Mouse (Mus musculus): ENCODE measurements around the gene Nav2. TPM values are rescaled to one million over a fixed set of nuclear protein-coding genes. Genes with fewer than 3 reads are reported as not detected.
A peak's percentile ranks its signal among the peaks of the same experiment; 100 is the strongest.

Gene Nav2
- polyA plus RNA-seq, 1 experiment, result 32.5 TPM

DNA sequence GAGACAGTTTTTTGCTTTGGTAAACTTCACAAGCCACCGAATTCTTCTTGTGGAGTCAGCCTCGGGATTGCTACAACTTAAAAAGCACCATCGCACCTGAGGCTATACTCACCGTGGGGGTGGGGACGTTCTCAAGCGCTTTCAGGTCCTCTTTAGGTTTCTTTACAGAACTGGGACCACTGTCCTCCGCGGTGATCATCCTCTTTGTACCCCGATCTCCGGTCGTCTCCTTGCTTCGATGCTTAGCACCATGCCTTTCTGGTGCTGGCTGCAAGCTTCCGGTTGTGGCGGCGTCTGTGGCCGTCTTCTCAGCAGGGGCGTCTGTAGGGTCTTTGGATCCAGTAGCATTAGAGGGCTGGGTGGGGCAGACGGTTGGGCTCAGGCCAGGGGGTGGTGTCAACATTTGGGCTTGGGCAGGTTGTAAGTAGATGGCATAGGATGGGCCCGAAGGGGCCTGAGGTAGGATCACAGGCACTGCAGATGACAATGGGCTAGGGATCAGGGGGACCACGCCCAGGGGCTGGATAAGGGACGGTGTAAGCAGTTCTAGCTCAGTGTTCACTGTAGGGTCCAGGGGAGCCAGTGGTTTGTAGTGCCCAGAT, 37.8 kb upstream of the Nav2 start:
- 91% methylated on average over 21 of the region's 21 CpGs for WGBS
- TF ChIP-seq POLR2A (IDR thresholded peaks at IDR 0.05; ENCODE audit: borderline replicate concordance, insufficient read depth, low read length) (no peak), CTCF (IDR thresholded peaks at IDR 0.05; ENCODE audit: borderline replicate concordance, insufficient read depth, low read depth, low read length) (no peak)

DNA sequence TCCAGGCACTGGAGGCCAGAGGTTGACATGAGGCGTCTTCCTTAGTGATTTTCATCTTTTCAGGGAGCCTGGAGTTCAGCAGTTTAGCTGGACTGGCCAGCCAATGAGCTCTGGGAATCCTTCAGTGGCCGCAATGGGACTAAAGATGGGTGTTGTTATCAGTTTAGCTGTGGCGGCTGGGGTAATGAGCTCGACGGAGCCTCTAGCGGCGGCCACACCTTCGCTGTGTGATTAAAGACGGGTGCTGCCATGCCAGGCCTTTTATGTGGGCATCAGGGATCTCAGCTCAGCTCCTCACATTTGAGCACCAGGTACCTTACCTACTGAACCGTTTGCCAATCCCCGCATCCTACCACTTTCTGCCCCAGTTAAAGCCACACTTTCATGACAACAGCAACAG, 37.2 kb upstream of the Nav2 start:
- no peaks in the 10 kb centered on the region for H3K4me1 ChIP-seq (ENCODE audit: control insufficient read depth, insufficient read depth, low read length)
- TF ChIP-seq CTCF (IDR thresholded peaks at IDR 0.05; ENCODE audit: borderline replicate concordance, insufficient read depth, low read depth, low read length) (no peak), POLR2A (IDR thresholded peaks at IDR 0.05; ENCODE audit: borderline replicate concordance, insufficient read depth, low read length) (no peak)
- WGBS, result 92% methylated on average over 11 of the region's 11 CpGs

More for the DNA sequence above, 37.8 kb upstream of the Nav2 start:
- Histone ChIP-seq H3K4me3 (replicated peaks; ENCODE audit: insufficient read depth, low read depth, low read length) (no peak overlapping the region), H3K27me3 (ENCODE audit: control insufficient read depth, insufficient read depth, low read length) (no peaks in the 10 kb centered on the region), H3K27ac (ENCODE audit: insufficient read depth, low read length) (no peak overlapping the region), H3K4me1 (ENCODE audit: control insufficient read depth, insufficient read depth, low read length) (no peaks in the 10 kb centered on the region)
- DNase-seq, result no peak

DNA sequence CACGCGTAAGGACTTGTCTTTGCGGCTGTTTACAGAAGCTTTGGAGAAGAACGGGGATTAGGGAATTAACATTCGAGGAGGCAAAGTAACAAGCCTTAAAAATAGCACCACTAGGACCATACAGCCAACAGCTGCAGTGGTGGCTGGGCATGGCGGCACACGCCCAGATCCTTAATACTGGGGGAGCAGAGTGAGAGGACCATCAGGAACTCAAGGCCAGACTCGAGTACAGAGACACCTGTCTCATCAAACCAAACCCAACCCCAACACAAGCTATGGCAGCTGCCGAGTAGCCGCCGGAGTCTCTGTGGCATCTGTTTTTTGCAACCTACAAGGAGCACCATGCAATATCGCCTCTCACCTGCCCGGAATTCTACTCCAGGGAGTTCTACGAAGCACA, 33.4 kb upstream of the Nav2 start:
- DNase-seq, result no peak
- WGBS, result 89% methylated on average over 14 of the region's 14 CpGs
- no peaks in the 10 kb centered on the region for H3K27me3 ChIP-seq (ENCODE audit: control insufficient read depth, insufficient read depth, low read length)

More for the DNA sequence above, 37.2 kb upstream of the Nav2 start:
- Histone ChIP-seq H3K27me3 (ENCODE audit: control insufficient read depth, insufficient read depth, low read length) (no peaks in the 10 kb centered on the region), H3K27ac (ENCODE audit: insufficient read depth, low read length) (no peak overlapping the region), H3K4me3 (replicated peaks; ENCODE audit: insufficient read depth, low read depth, low read length) (no peak overlapping the region)
- no peak for DNase-seq

DNA sequence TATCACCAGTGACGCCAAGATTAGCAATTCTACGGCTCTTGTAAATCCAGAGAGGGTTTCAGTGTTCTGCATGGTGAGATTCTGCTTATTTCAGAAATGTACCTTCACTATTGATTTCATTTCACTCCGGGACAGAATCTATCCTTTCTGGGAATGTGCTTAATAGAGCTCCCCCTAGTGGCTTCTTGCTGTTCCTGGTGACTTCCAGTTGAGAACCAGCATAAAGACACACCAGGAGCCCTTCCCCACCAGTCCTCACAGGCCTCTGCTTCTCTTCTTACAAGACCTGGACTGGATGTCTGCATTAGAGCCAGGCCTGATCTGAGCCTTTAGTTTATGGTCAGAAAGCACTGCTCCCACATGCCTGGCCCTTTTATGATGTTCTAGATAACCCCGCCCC, 32.0 kb upstream of the Nav2 start:
- 67% methylated on average over 4 of the region's 4 CpGs for WGBS
- H3K27me3 ChIP-seq (ENCODE audit: control insufficient read depth, insufficient read depth, low read length), result no peaks in the 10 kb centered on the region; the same call in 1 of the 2 replicates
- H3K4me3 ChIP-seq (replicated peaks; ENCODE audit: insufficient read depth, low read depth, low read length), result no peak overlapping the region
- peak in 1 of 2 experiments; percentile 59 for DNase-seq
- no peak for TF ChIP-seq POLR2A (IDR thresholded peaks at IDR 0.05; ENCODE audit: borderline replicate concordance, insufficient read depth, low read length)
- peak; percentile 57 for TF ChIP-seq CTCF (IDR thresholded peaks at IDR 0.05; ENCODE audit: borderline replicate concordance, insufficient read depth, low read depth, low read length)
- H3K4me1 ChIP-seq (ENCODE audit: control insufficient read depth, insufficient read depth, low read length), result no peaks in the 10 kb centered on the region
- H3K27ac ChIP-seq (ENCODE audit: insufficient read depth, low read length), result no peak overlapping the region

More for the DNA sequence above, 33.4 kb upstream of the Nav2 start:
- Histone ChIP-seq H3K4me3 (replicated peaks; ENCODE audit: insufficient read depth, low read depth, low read length) (no peak overlapping the region), H3K27ac (ENCODE audit: insufficient read depth, low read length) (no peak overlapping the region), H3K4me1 (ENCODE audit: control insufficient read depth, insufficient read depth, low read length) (no peaks in the 10 kb centered on the region)
- TF ChIP-seq CTCF (IDR thresholded peaks at IDR 0.05; ENCODE audit: borderline replicate concordance, insufficient read depth, low read depth, low read length) (no peak), POLR2A (IDR thresholded peaks at IDR 0.05; ENCODE audit: borderline replicate concordance, insufficient read depth, low read length) (no peak)

DNA sequence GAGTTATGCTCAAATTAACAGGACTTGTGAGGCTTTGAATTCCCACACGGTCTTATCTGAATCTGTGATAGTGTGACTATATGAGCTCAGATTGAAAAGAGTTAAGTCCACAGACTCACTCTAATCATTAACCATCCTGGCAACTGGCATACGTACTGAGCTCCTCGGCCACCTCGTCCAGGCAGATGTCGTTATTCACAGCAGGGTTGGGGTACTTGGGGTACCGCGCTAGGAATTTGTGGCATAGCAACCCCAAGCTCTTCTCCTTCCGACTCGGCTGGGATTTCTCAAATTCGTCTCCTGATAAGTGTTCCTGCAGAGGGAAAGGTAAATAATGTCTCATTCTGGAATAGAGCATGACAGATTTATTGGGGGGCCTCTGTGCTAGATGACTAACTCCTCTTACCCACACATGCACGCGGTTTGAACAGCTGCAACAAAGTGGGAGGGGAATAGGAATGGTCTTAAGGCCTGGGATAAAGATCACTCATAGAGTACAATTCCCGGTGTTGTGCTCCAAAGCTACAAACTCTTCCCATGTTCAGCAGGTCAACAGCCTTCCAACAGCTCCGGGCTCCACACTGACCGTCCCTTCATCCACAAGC, 30.6 kb upstream of the Nav2 start:
- 80% methylated on average over 15 of the region's 15 CpGs for WGBS
- Histone ChIP-seq H3K27ac (ENCODE audit: insufficient read depth, low read length) (no peak overlapping the region), H3K4me3 (replicated peaks; ENCODE audit: insufficient read depth, low read depth, low read length) (no peak overlapping the region), H3K27me3 (ENCODE audit: control insufficient read depth, insufficient read depth, low read length) (peaks cover 1% of the 10 kb centered on the region; the same call in 1 of the 2 replicates), H3K4me1 (ENCODE audit: control insufficient read depth, insufficient read depth, low read length) (peaks cover 3% of the 10 kb centered on the region; the same call in 1 of the 2 replicates)
- no peak for DNase-seq
- TF ChIP-seq POLR2A (IDR thresholded peaks at IDR 0.05; ENCODE audit: borderline replicate concordance, insufficient read depth, low read length) (no peak), CTCF (IDR thresholded peaks at IDR 0.05; ENCODE audit: borderline replicate concordance, insufficient read depth, low read depth, low read length) (no peak)

DNA sequence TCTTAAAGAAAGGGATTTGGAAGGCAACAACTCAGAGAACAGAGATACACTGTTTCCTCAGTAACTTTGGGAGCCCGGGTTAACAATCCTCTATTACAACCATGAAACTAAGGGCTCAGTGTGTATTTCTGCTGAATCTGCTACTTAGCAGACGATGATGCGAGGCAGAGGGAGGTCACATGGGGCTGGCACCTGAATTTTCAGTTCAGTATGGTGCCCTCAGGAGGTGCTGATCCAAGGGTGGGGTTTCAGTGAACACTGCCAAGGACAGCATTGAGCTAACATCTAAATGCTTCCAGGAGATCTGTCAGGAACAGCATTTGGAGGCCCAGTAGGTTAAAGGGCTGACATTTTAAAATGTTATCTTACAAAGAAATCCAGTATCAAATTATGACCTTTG, 28.9 kb upstream of the Nav2 start:
- peaks cover 1% of the 10 kb centered on the region; the same call in 1 of the 2 replicates for H3K27me3 ChIP-seq (ENCODE audit: control insufficient read depth, insufficient read depth, low read length)
- H3K4me1 ChIP-seq (ENCODE audit: control insufficient read depth, insufficient read depth, low read length), result peaks cover 3% of the 10 kb centered on the region; the same call in 1 of the 2 replicates
- TF ChIP-seq POLR2A (IDR thresholded peaks at IDR 0.05; ENCODE audit: borderline replicate concordance, insufficient read depth, low read length) (no peak), CTCF (IDR thresholded peaks at IDR 0.05; ENCODE audit: borderline replicate concordance, insufficient read depth, low read depth, low read length) (no peak)
- no peak overlapping the region for H3K4me3 ChIP-seq (replicated peaks; ENCODE audit: insufficient read depth, low read depth, low read length)
- 75% methylated on average over 3 of the region's 3 CpGs for WGBS
- DNase-seq, result no peak
- no peak overlapping the region for H3K27ac ChIP-seq (ENCODE audit: insufficient read depth, low read length)

DNA sequence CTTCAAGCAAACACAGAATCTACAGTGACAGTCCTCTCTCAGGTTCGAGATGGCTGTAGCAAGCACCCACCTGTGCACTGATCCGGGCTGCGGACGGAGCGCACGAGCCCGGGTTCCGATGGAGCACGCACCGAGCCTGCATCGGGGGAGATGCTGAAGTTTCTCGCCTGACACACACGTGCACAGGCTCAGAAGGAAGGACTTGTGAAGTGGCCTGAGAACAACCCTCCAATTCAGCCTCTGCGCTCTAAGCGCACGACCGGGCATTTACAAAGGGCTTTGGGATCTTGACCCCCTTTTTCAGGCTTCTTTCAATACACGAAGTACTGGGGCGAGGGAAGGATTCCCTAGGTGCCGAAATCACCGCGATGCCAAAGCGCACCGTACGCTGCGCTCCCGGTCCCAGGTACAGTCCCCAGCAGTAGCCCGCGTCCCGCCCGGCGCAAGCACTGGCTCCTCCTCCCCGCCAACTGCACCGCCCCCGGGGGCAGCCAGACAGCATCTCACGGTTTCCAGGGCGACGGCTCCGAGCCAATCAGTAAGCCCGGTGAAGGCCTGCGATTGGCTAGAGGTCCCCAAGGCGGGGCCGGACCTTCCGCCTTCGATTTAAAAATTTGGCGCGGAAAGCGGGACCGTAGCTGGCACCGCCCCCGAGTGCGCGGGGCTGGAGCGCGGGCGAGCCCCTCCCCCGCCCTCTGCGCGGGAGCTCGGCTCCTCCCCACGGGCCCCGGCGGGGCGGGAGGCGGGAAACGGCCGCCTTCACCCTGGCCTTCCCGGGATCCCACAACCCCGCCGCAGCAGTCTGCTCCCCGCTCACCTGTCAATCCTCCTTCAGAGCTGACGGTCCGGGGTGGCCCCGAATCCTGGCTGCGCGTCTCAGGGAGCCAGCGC, 27.7 kb upstream of the Nav2 start:
- WGBS, result under 1% methylated on average over 76 of the region's 77 CpGs
- peak; percentile 91 to 94 for DNase-seq
- Histone ChIP-seq H3K27me3 (ENCODE audit: control insufficient read depth, insufficient read depth, low read length) (peaks cover 1% of the 10 kb centered on the region; the same call in 1 of the 2 replicates), H3K4me3 (replicated peaks; ENCODE audit: insufficient read depth, low read depth, low read length) (peak overlapping the region; percentile 55), H3K4me1 (ENCODE audit: control insufficient read depth, insufficient read depth, low read length) (peaks cover 3% of the 10 kb centered on the region; the same call in 1 of the 2 replicates), H3K27ac (ENCODE audit: insufficient read depth, low read length) (no peak overlapping the region)
- TF ChIP-seq CTCF (IDR thresholded peaks at IDR 0.05; ENCODE audit: borderline replicate concordance, insufficient read depth, low read depth, low read length) (no peak), POLR2A (IDR thresholded peaks at IDR 0.05; ENCODE audit: borderline replicate concordance, insufficient read depth, low read length) (no peak)

Measured in cerebellum, adult 2 months (tissue).